Mouse (Mus musculus): ENCODE measurements around the gene Ern1.
"Not testable (repeated sequence)": the region's sequence is repeated elsewhere in the genome, so short reads cannot be mapped to it uniquely, and the experiment has no call there.

Gene Ern1

GRCm38 (mm10) chr11:106481651-106482050, 6.0 kb downstream of the Ern1 start:
- no peak for DNase-seq (ENCODE audit: low spot score)

GRCm38 (mm10) chr11:106480530-106480885, 7.1 kb downstream of the Ern1 start:
- DNase-seq (ENCODE audit: low spot score) = no peak

GRCm38 (mm10) chr11:106479619-106480529, 7.8 kb downstream of the Ern1 start:
- no peak for DNase-seq (ENCODE audit: low spot score)

GRCm38 (mm10) chr11:106478745-106479144, 8.9 kb downstream of the Ern1 start:
- no peak for DNase-seq (ENCODE audit: low spot score)

DNA sequence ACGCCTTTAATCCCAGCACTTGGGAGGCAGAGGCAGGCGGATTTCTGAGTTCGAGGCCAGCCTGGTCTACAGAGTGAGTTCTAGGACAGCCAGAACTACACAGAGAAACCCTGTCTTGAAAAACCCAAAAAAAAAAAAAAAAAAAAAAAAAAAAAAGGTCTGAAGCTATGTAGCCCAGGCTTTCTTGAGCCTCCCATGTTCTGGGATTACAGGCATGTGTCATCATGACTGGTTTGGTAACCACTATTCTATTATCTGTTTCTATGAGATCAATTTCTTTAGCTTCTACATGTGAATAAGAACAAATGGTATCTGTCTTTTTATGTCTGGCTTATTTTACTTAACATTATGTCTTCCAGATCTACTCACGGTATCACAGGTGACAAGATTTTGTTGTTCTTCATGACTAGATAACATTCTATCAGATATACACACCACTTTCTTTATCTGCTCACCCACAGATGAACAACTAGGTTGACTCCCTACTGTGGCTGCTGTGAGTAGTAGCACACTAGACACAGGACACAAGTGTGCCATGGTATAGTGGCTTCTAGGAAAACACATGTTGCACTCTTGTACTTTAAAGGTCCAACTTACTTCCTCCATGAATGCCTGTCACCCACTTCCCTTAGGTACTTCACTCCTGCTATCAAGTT, 10.0 kb downstream of the Ern1 start:
- DNase-seq (ENCODE audit: low spot score) = no peak

DNA sequence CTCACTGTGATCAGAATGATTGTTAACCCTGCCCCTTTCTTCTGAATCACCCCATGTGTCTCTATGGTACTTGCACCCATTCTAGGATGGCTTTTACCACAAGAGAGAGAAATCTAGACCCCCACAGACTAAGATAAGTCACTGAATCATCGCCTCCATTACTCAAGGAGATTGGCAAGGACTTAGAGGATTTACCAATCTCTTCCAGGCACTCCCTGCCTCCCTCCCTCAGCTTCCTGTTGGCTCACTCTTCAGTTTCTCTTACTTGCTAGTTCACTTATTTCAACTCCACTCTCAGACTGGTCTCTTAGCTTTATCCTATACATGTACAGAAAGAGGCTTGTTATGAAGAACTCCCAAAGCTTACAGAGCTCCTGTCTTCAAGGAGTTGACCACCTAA, 12.3 kb downstream of the Ern1 start:
- no peak for DNase-seq (ENCODE audit: low spot score)

DNA sequence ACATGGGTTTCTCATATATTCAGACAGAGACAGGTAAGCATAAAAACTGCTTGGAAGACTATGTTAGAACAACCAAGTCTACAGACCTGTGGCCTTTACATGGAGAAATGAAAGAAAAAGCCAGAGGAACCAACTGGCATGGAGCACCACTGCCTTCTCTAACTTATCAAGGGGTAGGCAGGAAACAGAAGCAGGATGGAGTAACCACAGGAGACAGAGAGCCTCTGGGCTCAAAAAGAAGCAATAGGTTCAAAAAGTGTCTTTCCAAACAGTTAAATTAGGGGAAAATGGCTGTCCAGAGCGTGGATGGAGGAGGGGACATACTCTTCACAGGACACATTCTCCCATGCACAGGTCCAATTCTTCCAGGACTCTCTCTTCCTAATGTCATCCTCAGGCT, 16.0 kb downstream of the Ern1 start:
- no peak for DNase-seq (ENCODE audit: low spot score)

GRCm38 (mm10) chr11:106468509-106468908, 19.1 kb downstream of the Ern1 start:
- no peak for DNase-seq (ENCODE audit: low spot score)

- no peak for DNase-seq (ENCODE audit: low spot score)
Observed at GRCm38 (mm10) chr11:106465932-106466331, 21.7 kb downstream of the Ern1 start.

- DNase-seq (ENCODE audit: low spot score) = no peak
Observed at GRCm38 (mm10) chr11:106465545-106465903, 22.1 kb downstream of the Ern1 start.

DNA sequence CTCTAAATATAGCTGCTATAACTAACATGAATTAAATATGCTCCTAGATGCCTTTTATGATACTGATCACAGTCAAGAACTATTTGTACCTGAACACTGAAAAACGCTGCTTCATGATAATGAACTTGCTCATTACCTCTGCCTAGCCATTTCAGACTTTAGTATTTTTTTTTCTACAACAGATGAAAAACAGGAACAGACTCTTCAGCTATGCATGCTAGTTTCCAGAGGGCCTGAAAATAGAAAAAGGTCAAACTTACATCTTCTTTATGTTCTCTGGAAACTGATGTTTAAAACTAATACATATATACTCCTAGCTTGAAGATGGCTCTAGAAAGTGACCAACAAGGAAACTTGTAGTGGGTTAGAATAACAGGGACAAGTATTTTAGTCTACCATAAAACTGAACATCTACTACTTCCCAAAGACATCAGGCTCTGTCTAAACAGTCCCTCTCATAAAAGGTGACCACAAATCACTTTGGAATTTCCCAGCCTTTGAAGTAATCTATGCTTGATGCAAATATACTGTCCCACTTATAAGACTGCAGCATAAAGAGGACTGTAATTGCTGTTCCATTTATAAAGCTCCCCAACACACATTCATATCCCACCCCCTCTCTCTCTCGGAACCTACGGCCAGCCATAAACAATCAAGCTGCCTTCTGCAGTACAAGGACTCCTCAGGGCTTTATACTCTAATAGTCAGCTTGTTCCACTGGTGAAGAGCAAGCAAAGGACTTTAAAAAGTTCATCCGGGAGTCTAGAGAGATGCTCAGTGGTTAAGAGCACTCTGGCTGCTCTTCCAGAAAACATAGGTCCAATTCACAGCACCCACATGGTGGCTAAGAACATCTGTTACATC, 22.7 kb downstream of the Ern1 start:
- no peak for DNase-seq (ENCODE audit: low spot score)

- DNase-seq (ENCODE audit: low spot score) = no peak
Observed at GRCm38 (mm10) chr11:106463845-106464244, 23.8 kb downstream of the Ern1 start.

GRCm38 (mm10) chr11:106462309-106462708, 25.3 kb downstream of the Ern1 start:
- DNase-seq (ENCODE audit: low spot score) = no peak

GRCm38 (mm10) chr11:106461145-106461932, 26.3 kb downstream of the Ern1 start:
- DNase-seq (ENCODE audit: low spot score) = no peak

GRCm38 (mm10) chr11:106460671-106461070, 27.0 kb downstream of the Ern1 start:
- no peak for DNase-seq (ENCODE audit: low spot score)

DNA sequence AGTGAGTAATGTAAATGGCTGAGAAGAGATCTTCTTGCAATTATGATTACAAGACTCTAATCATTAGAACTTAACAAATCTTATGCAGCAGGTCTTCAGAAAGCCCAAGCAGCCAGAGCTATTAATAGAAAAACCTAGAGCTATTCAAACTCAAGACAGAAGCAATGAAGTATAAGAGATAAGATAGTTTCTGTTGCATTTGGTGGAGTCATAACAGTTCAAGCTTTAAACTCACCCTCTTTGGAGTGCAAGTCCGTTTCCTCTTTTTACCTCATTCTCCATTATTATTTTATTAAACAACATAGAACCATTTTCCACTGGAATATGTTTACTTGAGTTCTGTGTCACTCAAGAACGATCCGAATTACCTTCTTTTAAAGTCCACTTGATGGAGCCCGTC, 29.1 kb downstream of the Ern1 start:
- no peak for DNase-seq (ENCODE audit: low spot score)

- DNase-seq (ENCODE audit: low spot score) = no peak
Observed at GRCm38 (mm10) chr11:106443646-106444045, 44.0 kb downstream of the Ern1 start.

DNA sequence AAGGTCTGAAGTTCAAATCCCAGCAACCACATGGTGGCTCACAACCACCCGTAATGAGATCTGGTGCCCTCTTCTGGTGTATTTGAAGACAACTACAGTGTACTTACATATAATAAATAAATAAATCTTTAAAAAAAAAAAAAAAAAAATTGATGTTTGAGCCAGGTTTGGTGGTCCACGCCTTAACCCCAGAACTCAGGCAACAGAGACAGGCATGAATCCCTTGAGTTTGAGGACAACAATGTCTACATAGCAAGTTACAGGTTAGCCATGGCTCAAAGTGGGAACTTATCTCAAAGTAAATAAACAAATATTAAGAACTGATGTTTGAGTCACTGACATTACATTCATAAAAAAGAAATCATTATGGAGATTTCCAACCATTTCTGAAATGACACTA, 45.1 kb downstream of the Ern1 start:
- not testable (repeated sequence) for DNase-seq (ENCODE audit: low spot score)

GRCm38 (mm10) chr11:106440318-106440717, 47.3 kb downstream of the Ern1 start:
- no peak for DNase-seq (ENCODE audit: low spot score)

DNA sequence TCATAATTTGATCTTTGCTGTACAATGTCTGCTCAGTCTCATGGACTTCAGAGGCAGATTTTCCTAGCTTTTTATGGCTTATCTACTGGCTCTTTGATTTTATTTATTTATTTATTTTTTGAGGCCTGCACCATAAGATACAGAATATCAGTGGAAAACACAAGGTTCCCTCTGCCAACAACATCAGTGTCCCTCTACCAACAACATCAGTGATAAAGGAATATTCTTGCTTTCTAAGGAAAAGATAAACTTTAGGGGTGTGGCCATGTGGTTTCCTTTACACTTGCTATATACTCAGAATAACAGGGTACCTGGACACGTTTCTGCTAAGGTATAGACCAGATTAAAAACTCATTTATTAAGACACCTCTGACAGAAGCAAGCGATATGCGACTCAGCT, 48.3 kb downstream of the Ern1 start:
- DNase-seq (ENCODE audit: low spot score) = no peak

GRCm38 (mm10) chr11:106438524-106439177, 49.0 kb downstream of the Ern1 start:
- DNase-seq (ENCODE audit: low spot score) = no peak
